Mouse (Mus musculus): ENCODE data around the gene Hibadh. TPM values are rescaled to one million over a fixed set of nuclear protein-coding genes. Genes with fewer than 3 reads are reported as not detected.
A peak's percentile ranks its signal among the peaks of the same experiment; 100 is the strongest.

Hibadh gene
- total RNA-seq, 1 experiment from 2014 or later, result 74.4 TPM

GRCm38 (mm10) chr6:52601706-52602642 lies 38.2 kb downstream of the Hibadh start:
- no peak for ATAC-seq (replicated peaks in 1 of 2; ENCODE audit: insufficient read depth in 1 of 2, low FRiP score in 2 of 2, low TSS enrichment in 1 of 2, low read depth in 1 of 2, poor library complexity in 2 of 2, severe bottlenecking in 2 of 2)

- ATAC-seq (replicated peaks in 1 of 2; ENCODE audit: insufficient read depth in 1 of 2, low FRiP score in 2 of 2, low TSS enrichment in 1 of 2, low read depth in 1 of 2, poor library complexity in 2 of 2, severe bottlenecking in 2 of 2), result no peak
Observed at GRCm38 (mm10) chr6:52601117-52601516, 39.1 kb downstream of the Hibadh start.

- ATAC-seq (replicated peaks in 1 of 2; ENCODE audit: insufficient read depth in 1 of 2, low FRiP score in 2 of 2, low TSS enrichment in 1 of 2, low read depth in 1 of 2, poor library complexity in 2 of 2, severe bottlenecking in 2 of 2), result no peak
Observed at GRCm38 (mm10) chr6:52594752-52595151, 45.4 kb downstream of the Hibadh start.

- ATAC-seq (replicated peaks in 1 of 2; ENCODE audit: insufficient read depth in 1 of 2, low FRiP score in 2 of 2, low TSS enrichment in 1 of 2, low read depth in 1 of 2, poor library complexity in 2 of 2, severe bottlenecking in 2 of 2), result no peak
Observed at GRCm38 (mm10) chr6:52586564-52586963, 53.6 kb downstream of the Hibadh start.

GRCm38 (mm10) chr6:52584383-52584782 lies 55.8 kb downstream of the Hibadh start:
- no peak for ATAC-seq (replicated peaks in 1 of 2; ENCODE audit: insufficient read depth in 1 of 2, low FRiP score in 2 of 2, low TSS enrichment in 1 of 2, low read depth in 1 of 2, poor library complexity in 2 of 2, severe bottlenecking in 2 of 2)

- no peak for ATAC-seq (replicated peaks in 1 of 2; ENCODE audit: insufficient read depth in 1 of 2, low FRiP score in 2 of 2, low TSS enrichment in 1 of 2, low read depth in 1 of 2, poor library complexity in 2 of 2, severe bottlenecking in 2 of 2)
Observed at GRCm38 (mm10) chr6:52581081-52581480, 59.1 kb downstream of the Hibadh start.

GRCm38 (mm10) chr6:52578322-52578721 lies 61.9 kb downstream of the Hibadh start:
- ATAC-seq (replicated peaks in 1 of 2; ENCODE audit: insufficient read depth in 1 of 2, low FRiP score in 2 of 2, low TSS enrichment in 1 of 2, low read depth in 1 of 2, poor library complexity in 2 of 2, severe bottlenecking in 2 of 2), result no peak

GRCm38 (mm10) chr6:52577270-52577669 lies 62.9 kb downstream of the Hibadh start:
- ATAC-seq (replicated peaks in 1 of 2; ENCODE audit: insufficient read depth in 1 of 2, low FRiP score in 2 of 2, low TSS enrichment in 1 of 2, low read depth in 1 of 2, poor library complexity in 2 of 2, severe bottlenecking in 2 of 2), result peak in 1 of 2 experiments; percentile 53; a peak in 1 of 4 replicates

- no peak for ATAC-seq (replicated peaks in 1 of 2; ENCODE audit: insufficient read depth in 1 of 2, low FRiP score in 2 of 2, low TSS enrichment in 1 of 2, low read depth in 1 of 2, poor library complexity in 2 of 2, severe bottlenecking in 2 of 2)
Observed at GRCm38 (mm10) chr6:52568706-52569105, 71.5 kb downstream of the Hibadh start.

GRCm38 (mm10) chr6:52567327-52568299 lies 72.6 kb downstream of the Hibadh start:
- no peak for ATAC-seq (replicated peaks in 1 of 2; ENCODE audit: insufficient read depth in 1 of 2, low FRiP score in 2 of 2, low TSS enrichment in 1 of 2, low read depth in 1 of 2, poor library complexity in 2 of 2, severe bottlenecking in 2 of 2)

GRCm38 (mm10) chr6:52565210-52565609 lies 75.0 kb downstream of the Hibadh start:
- no peak for ATAC-seq (replicated peaks in 1 of 2; ENCODE audit: insufficient read depth in 1 of 2, low FRiP score in 2 of 2, low TSS enrichment in 1 of 2, low read depth in 1 of 2, poor library complexity in 2 of 2, severe bottlenecking in 2 of 2)

GRCm38 (mm10) chr6:52562994-52563393 lies 77.2 kb downstream of the Hibadh start:
- ATAC-seq (replicated peaks in 1 of 2; ENCODE audit: insufficient read depth in 1 of 2, low FRiP score in 2 of 2, low TSS enrichment in 1 of 2, low read depth in 1 of 2, poor library complexity in 2 of 2, severe bottlenecking in 2 of 2), result no peak

- no peak for ATAC-seq (replicated peaks in 1 of 2; ENCODE audit: insufficient read depth in 1 of 2, low FRiP score in 2 of 2, low TSS enrichment in 1 of 2, low read depth in 1 of 2, poor library complexity in 2 of 2, severe bottlenecking in 2 of 2)
Observed at GRCm38 (mm10) chr6:52559041-52559440, 81.1 kb downstream of the Hibadh start.

- ATAC-seq (replicated peaks in 1 of 2; ENCODE audit: insufficient read depth in 1 of 2, low FRiP score in 2 of 2, low TSS enrichment in 1 of 2, low read depth in 1 of 2, poor library complexity in 2 of 2, severe bottlenecking in 2 of 2), result no peak
Observed at GRCm38 (mm10) chr6:52544376-52544775, 95.8 kb downstream of the Hibadh start.

- no peak for ATAC-seq (replicated peaks in 1 of 2; ENCODE audit: insufficient read depth in 1 of 2, low FRiP score in 2 of 2, low TSS enrichment in 1 of 2, low read depth in 1 of 2, poor library complexity in 2 of 2, severe bottlenecking in 2 of 2)
Observed at GRCm38 (mm10) chr6:52542464-52542863, 97.7 kb downstream of the Hibadh start.

GRCm38 (mm10) chr6:52539911-52540310 lies 100.3 kb downstream of the Hibadh start:
- no peak for ATAC-seq (replicated peaks in 1 of 2; ENCODE audit: insufficient read depth in 1 of 2, low FRiP score in 2 of 2, low TSS enrichment in 1 of 2, low read depth in 1 of 2, poor library complexity in 2 of 2, severe bottlenecking in 2 of 2)

- ATAC-seq (replicated peaks in 1 of 2; ENCODE audit: insufficient read depth in 1 of 2, low FRiP score in 2 of 2, low TSS enrichment in 1 of 2, low read depth in 1 of 2, poor library complexity in 2 of 2, severe bottlenecking in 2 of 2), result no peak
Observed at GRCm38 (mm10) chr6:52535072-52535704, 105.0 kb downstream of the Hibadh start.

Data from hematopoietic stem cell, adult 5-6 weeks (primary cell).